Mouse (Mus musculus): ENCODE measurements around the gene Timm29. TPM values are rescaled to one million over a fixed set of nuclear protein-coding genes. Genes with fewer than 3 reads are reported as not detected.
A peak's percentile ranks its signal among the peaks of the same experiment; 100 is the strongest.

The Timm29 gene
- total RNA-seq (2014; rRNA removed) (61.2 and 81.5 TPM in 2 replicates), polyA plus RNA-seq (2015; fragmentation: Nextera tagmentation; extraction: Ambion mirVana) (56.3 and 61.7 TPM in 2 replicates)

GRCm38 (mm10) chr9:21592703-21593121 lies at the start of gene Timm29, which contains the start of gene Yipf2:
Gene Timm29, plus strand, starts transcription at chr9:21592722.
Gene Yipf2, minus strand, starts transcription at chr9:21592828.
- Histone ChIP-seq H3K9ac (peak within 1 kb of the TSS; percentile 76), H3K4me2 (ENCODE audit: low read depth) (peak within 1 kb of the TSS; percentile 96), H3K27me3 (ENCODE audit: insufficient read depth, low read length) (no peaks in the 10 kb centered on the region), H3K4me3 (ENCODE audit: low read depth, low read length) (peak within 1 kb of the TSS; percentile 78), H3K36me3 (ENCODE audit: insufficient read depth) (peaks cover 30% of the 10 kb centered on the region), H3K27ac (ENCODE audit: low read depth, low read length) (peak within 1 kb of the TSS; percentile 90), H3K4me1 (ENCODE audit: insufficient read depth) (peaks cover 23% of the 10 kb centered on the region), H3K9me3 (ENCODE audit: low read length) (no peaks in the 10 kb centered on the region)
- ATAC-seq, result peak; percentile 95
- DNase-seq, result peak; percentile 98
- TF ChIP-seq CTCF (IDR thresholded peaks at IDR 0.05; ENCODE audit: low read depth), result no peak
- WGBS, result under 1% methylated on average over 30 of the region's 30 CpGs

GRCm38 (mm10) chr9:21545351-21545915 lies 47.1 kb upstream of the Timm29 start:
- peak overlapping the region; percentile 69 for H3K4me3 ChIP-seq (ENCODE audit: low read depth, low read length)
- TF ChIP-seq CTCF (IDR thresholded peaks at IDR 0.05; ENCODE audit: low read depth), result peak; percentile 6; the same call in 1 of the 2 replicates
- 3% methylated on average over 9 of the region's 9 CpGs for WGBS
- no peaks in the 10 kb centered on the region for H3K9me3 ChIP-seq (ENCODE audit: low read length)
- H3K27ac ChIP-seq (ENCODE audit: low read depth, low read length), result peak overlapping the region; percentile 97
- peak; percentile 33 for ATAC-seq
- no peak for DNase-seq
- H3K27me3 ChIP-seq (ENCODE audit: insufficient read depth, low read length), result no peaks in the 10 kb centered on the region
- H3K4me2 ChIP-seq (ENCODE audit: low read depth), result peak overlapping the region; percentile 64
- H3K4me1 ChIP-seq (ENCODE audit: insufficient read depth), result peaks cover 10% of the 10 kb centered on the region
- peak overlapping the region; percentile 93 for H3K9ac ChIP-seq
- no peaks in the 10 kb centered on the region; the same call in 1 of the 2 replicates for H3K36me3 ChIP-seq (ENCODE audit: insufficient read depth)

- peak overlapping the region; percentile 97 for H3K27ac ChIP-seq (ENCODE audit: low read depth, low read length)
- H3K9ac ChIP-seq, result peak overlapping the region; percentile 93
- WGBS, result 4% methylated on average over 64 of the region's 67 CpGs
- peak; percentile 94 for ATAC-seq
- peaks cover 10% of the 10 kb centered on the region for H3K4me1 ChIP-seq (ENCODE audit: insufficient read depth)
- no peaks in the 10 kb centered on the region for H3K9me3 ChIP-seq (ENCODE audit: low read length)
- H3K4me2 ChIP-seq (ENCODE audit: low read depth), result peak overlapping the region; percentile 64
- TF ChIP-seq CTCF (IDR thresholded peaks at IDR 0.05; ENCODE audit: low read depth), result peak; percentile 66
- no peaks in the 10 kb centered on the region for H3K27me3 ChIP-seq (ENCODE audit: insufficient read depth, low read length)
- peak overlapping the region; percentile 69 for H3K4me3 ChIP-seq (ENCODE audit: low read depth, low read length)
- H3K36me3 ChIP-seq (ENCODE audit: insufficient read depth), result peaks cover 3% of the 10 kb centered on the region
- peak; percentile 100 for DNase-seq
Measured at GRCm38 (mm10) chr9:21545916-21546788, 46.4 kb upstream of the Timm29 start.

GRCm38 (mm10) chr9:21546789-21547074 lies 45.8 kb upstream of the Timm29 start, which contains the start of gene Carm1:
Gene Carm1, plus strand, starts transcription at chr9:21546894.
- Histone ChIP-seq H3K4me3 (ENCODE audit: low read depth, low read length) (peak within 1 kb of the TSS; percentile 69), H3K27me3 (ENCODE audit: insufficient read depth, low read length) (no peaks in the 10 kb centered on the region), H3K4me1 (ENCODE audit: insufficient read depth) (peaks cover 10% of the 10 kb centered on the region), H3K4me2 (ENCODE audit: low read depth) (peak within 1 kb of the TSS; percentile 65), H3K27ac (ENCODE audit: low read depth, low read length) (peak within 1 kb of the TSS; percentile 97), H3K9ac (peak within 1 kb of the TSS; percentile 93), H3K9me3 (ENCODE audit: low read length) (no peaks in the 10 kb centered on the region), H3K36me3 (ENCODE audit: insufficient read depth) (peaks cover 3% of the 10 kb centered on the region)
- 18% methylated on average over 24 of the region's 52 CpGs for WGBS
- TF ChIP-seq CTCF (IDR thresholded peaks at IDR 0.05; ENCODE audit: low read depth), result no peak
- ATAC-seq (no peak), DNase-seq (no peak)

GRCm38 (mm10) chr9:21547075-21547941 lies 45.2 kb upstream of the Timm29 start:
- H3K36me3 ChIP-seq (ENCODE audit: insufficient read depth), result peaks cover 3% of the 10 kb centered on the region
- WGBS, result under 1% methylated on average over 40 of the region's 66 CpGs
- ATAC-seq, result peak; percentile 3; the same call in 1 of the 2 replicates
- H3K9me3 ChIP-seq (ENCODE audit: low read length), result no peaks in the 10 kb centered on the region
- H3K9ac ChIP-seq, result peak overlapping the region; percentile 93
- peaks cover 10% of the 10 kb centered on the region for H3K4me1 ChIP-seq (ENCODE audit: insufficient read depth)
- H3K27me3 ChIP-seq (ENCODE audit: insufficient read depth, low read length), result no peaks in the 10 kb centered on the region
- DNase-seq, result peak; percentile 59
- peak; percentile 33; the same call in 1 of the 2 replicates for TF ChIP-seq CTCF (IDR thresholded peaks at IDR 0.05; ENCODE audit: low read depth)
- H3K4me3 ChIP-seq (ENCODE audit: low read depth, low read length), result peak overlapping the region; percentile 69
- H3K4me2 ChIP-seq (ENCODE audit: low read depth), result peak overlapping the region; percentile 65
- H3K27ac ChIP-seq (ENCODE audit: low read depth, low read length), result peak overlapping the region; percentile 97

GRCm38 (mm10) chr9:21551049-21551448 lies 41.5 kb upstream of the Timm29 start:
- Histone ChIP-seq H3K4me2 (ENCODE audit: low read depth) (no peak overlapping the region), H3K4me1 (ENCODE audit: insufficient read depth) (peaks cover 10% of the 10 kb centered on the region), H3K27me3 (ENCODE audit: insufficient read depth, low read length) (no peaks in the 10 kb centered on the region), H3K27ac (ENCODE audit: low read depth, low read length) (no peak overlapping the region), H3K36me3 (ENCODE audit: insufficient read depth) (peaks cover 7% of the 10 kb centered on the region), H3K9ac (no peak overlapping the region), H3K9me3 (ENCODE audit: low read length) (no peaks in the 10 kb centered on the region), H3K4me3 (ENCODE audit: low read depth, low read length) (no peak overlapping the region)
- ATAC-seq (no peak), DNase-seq (no peak)
- TF ChIP-seq CTCF (IDR thresholded peaks at IDR 0.05; ENCODE audit: low read depth), result no peak
- 91% methylated on average over 2 of the region's 2 CpGs for WGBS

Data from forebrain, postnatal 0 days (tissue).